Mouse (Mus musculus): ENCODE results near the gene Fgg.

Fgg gene

DNA sequence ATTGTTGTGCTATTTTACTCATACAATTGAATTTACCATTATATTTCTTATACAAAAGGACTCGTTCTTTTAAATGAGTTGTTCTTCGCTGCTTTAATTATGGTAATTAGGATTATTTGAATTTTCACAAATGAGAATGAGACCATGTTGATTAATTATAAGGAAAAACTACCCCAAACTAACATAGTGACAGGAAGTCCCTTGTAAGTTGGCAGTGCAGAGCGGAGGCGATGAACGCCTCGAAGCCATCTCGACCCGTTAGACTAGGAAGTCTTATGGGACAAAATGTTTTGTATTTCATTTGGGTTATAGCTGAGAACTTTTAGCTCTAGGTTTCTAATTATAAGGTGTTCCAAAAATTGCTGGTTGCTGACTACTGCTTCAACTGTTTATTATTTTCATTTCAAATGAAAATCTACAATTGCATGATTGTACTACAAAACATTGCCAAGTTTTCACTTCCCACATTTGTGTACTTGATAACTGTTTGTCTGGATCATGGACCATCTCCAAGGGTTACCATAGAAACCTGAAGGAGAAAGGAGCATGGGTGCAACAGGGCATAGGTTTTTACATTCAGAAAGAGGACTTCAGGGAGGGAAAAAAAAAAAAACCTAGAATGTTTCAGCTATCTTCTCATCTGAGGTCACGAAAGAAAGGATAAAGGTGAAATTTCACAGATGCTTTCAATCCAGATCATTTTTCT, 20.2 kb downstream of the Fgg start:
- DNase-seq: no peak

DNA sequence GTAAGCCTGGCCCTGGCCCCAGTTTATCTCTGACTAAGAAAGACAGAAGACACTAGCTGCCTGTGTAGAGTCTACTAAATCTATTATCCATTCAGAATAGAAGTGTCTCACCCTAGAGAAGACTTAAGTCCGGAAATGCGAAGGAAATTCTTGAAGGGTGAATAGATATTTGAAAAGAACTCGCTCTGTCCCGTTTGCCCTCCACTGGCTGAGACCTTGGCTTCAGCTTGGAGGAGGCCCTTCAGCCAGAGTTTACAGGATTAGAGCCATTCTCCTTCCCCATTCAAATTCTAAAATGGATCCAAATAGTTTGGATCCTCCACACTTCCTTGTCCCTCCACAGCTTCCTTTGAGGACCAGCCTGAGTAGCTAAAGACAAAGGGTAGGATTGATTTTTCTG, 22.8 kb downstream of the Fgg start:
- no peak for DNase-seq

DNA sequence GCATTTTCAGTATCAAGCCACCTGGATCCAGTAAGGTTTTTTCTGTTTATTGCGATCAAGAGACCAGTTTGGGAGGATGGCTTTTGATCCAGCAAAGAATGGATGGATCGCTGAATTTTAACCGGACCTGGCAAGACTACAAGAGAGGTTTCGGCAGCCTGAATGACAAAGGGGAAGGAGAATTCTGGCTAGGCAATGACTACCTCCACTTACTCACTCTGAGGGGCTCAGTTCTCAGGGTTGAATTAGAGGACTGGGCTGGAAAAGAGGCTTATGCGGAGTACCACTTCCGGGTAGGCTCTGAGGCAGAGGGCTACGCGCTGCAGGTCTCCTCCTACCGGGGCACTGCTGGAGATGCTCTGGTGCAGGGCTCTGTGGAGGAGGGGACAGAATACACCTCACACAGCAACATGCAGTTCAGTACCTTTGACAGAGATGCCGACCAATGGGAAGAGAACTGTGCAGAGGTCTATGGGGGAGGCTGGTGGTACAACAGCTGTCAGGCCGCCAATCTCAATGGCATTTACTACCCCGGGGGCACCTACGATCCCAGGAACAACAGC, 25.3 kb downstream of the Fgg start:
- DNase-seq: no peak

DNA sequence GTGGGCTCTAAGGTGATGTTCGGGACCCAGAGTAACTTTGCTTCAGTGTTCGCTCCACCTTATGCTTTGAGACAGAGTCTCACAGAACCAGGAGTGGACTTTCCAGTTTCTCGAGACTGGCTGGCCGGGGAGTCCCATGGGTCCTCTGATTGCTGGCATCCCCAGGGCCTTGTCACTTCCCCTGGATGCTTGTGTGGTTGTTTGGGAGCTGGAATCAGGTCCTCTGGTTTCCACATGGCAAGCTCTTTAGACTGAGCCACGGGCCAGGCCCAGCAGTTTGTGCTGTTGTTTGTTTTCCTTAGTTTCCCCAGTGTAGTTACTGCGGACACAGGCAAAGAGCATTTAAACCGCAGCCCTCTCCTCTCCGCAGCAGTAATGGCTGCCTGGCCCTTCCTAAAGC, 26.3 kb downstream of the Fgg start:
- no peak for DNase-seq

DNA sequence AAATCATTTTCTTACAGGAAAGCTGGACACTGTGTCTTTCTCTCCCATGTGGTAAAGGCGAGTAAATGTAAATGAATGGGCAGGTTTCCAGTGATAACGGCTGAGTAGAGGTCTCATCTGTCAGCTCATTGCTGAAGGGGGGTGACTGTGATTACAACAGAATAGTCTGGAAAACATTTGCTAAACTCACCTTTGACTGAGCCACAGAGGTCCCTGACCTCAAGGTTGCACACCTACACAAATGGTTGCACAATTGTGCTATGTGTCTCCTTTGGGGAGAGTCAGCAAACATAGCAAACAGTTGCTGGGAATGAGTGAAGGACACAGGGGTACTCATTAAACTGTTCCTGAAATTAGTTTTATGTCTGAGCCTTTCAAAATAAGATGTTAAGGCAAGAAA, 31.3 kb downstream of the Fgg start:
- DNase-seq: no peak

DNA sequence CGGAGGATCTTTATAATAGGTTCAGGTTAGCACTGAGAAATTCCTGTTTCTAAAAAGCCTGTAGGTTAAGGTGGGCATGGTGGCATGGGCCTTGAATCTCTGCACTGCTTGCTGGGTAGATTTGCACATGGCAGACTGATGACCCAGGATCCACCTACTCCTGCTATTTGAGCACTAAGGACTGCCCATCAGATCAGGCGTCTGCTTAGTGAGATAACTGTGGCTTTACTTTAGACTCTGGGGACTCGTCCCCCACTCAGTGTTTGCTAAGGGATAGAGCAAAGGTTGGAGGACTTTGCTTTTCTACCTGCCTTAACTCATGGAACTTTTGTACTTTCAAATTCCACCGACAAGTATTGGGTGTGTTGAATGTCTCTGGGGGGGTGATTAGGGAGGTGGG, 32.1 kb downstream of the Fgg start:
- no peak for DNase-seq

DNA sequence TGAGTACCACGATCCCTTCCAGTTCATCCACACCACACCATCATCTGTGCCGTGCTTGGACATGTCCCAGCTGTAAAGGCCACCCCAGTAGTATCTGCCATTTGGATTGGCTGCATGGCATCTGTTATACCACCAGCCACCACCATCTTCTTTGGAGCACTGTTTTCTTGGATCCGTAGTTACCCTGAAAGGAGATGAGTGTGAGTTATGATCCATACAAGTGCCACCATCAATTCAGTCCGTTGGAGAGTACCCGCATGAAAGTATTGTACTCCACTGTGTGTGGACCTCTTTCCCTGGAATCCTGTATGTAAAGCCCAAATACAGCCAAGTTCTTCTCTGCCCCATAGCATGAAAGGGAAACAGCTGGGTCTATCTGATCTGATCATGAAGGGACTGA, 34.9 kb downstream of the Fgg start:
- DNase-seq: no peak

DNA sequence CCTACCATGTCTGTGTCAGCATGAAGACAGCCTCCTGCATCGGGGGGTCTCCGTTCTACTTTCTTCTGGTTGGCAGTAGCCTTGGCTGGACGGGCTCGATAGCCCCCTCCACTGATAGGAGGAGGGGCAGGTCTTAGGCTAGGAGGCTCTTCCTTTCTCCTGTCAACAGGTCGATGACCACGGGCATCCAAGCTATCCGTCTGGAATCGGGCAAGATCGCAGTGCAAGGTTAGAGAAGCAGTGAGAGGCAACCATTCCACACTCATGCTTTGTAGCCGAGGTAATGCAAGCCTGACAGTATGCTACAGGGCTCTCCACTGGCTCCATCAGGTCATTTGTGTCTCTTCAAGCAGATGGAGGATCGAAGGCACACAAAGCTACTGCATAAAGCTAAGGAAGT, 39.1 kb downstream of the Fgg start:
- no peak for DNase-seq

DNA sequence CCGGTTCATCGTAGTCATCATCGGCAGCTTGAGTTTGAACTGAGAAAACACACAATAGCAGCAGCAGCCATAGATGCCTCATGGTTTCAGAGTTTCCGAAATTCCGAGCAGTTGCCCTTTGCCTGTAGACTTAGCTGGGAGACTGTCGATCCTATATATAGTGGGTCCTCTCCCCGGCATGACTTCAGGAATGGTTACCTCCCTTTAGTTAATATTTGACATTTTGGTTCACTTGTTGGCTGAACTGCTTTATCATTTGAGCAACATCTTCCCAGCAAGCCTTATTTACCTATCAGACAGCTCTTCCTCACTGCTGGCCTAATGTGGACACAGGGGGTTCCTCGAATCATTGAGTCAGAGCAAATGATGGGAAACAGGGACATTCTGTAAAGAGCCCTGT, 42.2 kb downstream of the Fgg start, which contains the start of gene Fgb:
TSS of gene Fgb (minus strand) at position 184 of the 400 bp plus-strand sequence.
- DNase-seq: no peak

DNA sequence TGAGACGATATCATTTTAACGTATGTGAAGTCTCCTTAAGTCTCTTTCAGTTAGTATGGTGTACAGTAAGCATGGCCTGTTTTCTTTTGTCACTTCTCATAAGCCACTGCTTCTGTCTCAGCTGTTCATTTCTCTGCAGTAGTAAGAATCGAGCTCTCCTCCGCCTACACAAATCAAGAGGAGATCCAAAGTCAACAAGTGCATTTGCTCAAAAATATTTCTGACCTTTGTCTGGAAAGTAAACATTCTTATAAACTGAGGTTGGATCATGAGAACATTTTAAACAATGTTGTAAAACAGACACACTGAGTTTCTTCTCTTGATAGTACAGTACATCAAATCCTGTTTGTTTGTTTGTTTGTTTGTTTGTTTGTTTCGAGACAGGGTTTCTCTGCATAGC, 43.1 kb downstream of the Fgg start:
- DNase-seq: no peak

DNA sequence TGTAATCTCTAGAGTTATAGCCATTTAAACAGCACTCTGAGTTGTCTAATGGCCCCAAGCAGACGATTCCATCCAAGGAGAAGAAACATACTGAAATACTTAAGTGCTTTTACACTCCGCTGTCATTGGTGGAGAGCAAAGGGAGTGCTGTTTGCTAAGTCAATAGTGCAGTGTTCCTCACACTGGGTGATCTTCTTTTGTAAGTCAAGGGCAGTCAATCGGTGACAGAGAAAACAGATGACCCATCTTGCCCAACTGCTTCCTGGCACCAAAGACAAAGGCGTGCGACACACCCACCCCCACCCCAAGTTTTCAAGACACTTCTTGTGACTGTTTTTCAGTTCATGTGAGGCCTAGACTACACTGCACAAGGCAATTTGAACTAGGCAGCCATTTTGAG, 44.6 kb downstream of the Fgg start:
- no peak for DNase-seq

DNA sequence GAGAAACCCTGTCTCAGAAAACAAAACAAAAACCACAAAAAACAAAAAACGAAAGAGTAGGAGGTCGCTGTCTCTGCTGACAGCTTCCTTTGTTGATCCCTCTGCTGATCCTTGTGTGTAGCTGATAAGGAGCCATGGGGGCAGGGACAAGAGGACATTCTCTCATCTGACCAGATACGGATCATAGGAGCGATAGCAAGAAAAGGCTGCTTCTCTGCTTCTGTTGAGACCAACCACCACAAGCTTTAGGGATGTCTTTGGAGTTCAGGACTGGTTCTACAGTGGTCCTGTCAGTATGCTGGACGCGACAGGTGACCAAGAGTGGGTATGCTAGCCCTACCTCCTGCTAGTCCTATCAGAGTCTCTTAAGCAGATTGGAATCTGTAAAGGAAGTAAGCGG, 45.6 kb downstream of the Fgg start:
- no peak for DNase-seq

DNA sequence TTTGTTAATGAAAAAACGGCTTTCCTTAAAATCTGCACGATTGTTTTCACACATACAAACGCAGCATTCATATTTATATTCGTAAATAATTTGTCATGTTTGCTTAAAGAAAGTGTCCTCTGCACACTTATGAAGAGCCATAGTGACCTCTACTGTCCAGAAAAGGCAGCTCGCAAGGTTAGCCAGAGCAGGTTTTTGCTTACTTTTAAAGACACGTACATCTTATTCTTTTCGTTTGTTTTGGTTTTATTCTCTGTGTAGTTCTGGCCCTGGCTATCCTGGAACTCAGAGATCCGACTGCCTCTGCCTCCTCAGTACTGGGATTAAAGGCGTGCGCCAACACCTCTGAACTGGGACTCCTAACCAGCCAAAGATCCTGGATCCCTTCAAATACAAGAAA, 46.2 kb downstream of the Fgg start:
- DNase-seq: peak in 1 of 2 experiments; percentile 23

DNA sequence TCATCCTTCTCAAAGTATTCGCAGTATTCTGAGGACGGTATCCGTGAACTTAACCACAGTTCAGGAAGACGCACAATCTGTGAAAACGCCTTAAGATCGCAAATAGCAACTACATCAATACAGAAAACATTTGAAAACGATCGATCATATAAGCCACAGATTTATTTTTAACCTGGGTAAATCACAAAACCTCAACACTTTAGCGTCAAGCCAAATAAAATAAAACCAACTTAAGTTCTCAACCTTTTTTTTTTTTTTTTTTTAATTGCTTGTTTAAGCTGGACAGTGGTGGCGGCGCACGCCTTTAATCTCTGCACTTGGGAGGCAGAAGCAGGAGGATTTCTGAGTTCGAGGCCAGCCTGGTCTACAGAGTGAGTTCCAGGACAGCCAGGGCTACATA, 47.2 kb downstream of the Fgg start:
- DNase-seq: no peak

DNA sequence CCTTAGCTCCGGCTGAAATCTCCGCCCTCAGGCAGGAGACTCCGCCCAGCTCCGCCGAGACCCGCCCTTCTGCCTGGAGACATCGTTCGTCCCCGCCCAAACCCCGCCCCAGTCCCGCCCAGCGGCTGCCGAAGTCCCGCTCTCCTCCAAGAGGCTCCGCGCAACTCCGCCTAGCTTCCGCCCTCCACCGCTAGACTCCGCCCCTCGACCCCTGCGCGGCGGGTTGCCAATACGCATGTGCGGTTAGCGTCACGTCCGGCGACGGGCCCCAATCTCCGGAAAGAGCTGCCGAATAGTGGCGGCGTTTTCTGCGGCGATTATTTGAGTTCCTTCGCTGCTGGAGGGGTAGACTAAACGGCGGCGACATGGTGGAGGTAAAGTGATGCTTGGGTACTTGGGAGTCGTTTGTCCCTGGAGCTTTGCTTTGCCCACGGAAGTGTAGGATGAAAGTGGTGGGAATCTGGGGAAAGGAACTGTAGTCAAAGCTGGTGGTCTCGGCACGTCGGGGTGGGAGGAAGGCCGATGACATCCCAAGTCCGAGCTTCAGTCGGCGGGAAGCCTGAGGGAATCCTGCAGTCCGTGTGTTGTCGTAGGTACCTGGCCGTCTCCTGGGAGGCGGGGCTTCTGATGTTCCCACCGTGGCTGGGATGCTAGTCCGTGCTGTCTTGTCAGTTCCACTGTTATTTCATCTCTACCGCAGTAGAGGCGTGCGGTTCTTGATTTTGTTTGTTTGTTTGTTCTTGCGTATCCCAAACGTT, 47.9 kb downstream of the Fgg start, which contains the start of gene Plrg1:
TSS of gene Plrg1 (plus strand) at position 242 of the 758 bp plus-strand sequence.
- peak; percentile 98 for DNase-seq

DNA sequence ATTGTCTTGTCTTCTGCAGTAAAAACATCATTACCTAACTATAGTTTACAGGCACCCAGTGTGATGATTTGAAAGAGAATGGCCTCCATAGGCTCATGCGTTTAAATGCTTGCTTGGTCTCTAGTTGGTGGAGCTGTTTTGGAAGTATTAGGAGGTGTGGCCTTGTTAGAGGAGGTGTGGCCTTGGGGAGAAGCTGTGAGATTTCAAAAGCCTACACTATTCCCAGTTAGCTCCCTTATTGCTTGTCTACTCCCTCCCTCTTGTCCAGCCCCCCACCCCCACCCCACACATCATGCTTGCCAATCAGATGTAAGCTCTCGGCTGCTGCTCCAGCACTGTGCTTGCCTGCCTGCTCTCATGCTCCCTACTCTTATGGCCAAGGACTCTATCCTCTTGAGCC, 49.5 kb downstream of the Fgg start:
- no peak for DNase-seq
